Mouse (Mus musculus) ES-E14 (cell line): ENCODE data around the gene Fam160a2. TPM values are rescaled to one million over a fixed set of nuclear protein-coding genes. Genes with fewer than 3 reads are reported as not detected.
"Not testable (repeated sequence)": the region's sequence is repeated elsewhere in the genome, so short reads cannot be mapped to it uniquely, and the experiment has no call there.

Source experiments
- DNase-seq: peaks from one replicate; pipeline ENCODE4 v3.0.0-alpha.2; 2013; ENCODE audit warnings: low read depth, low spot score
- H3K27ac ChIP-seq: 2 replicates; pipeline ENCODE4 v1.5.1; 2012; ENCODE audit warnings: low read depth, mild to moderate bottlenecking, low read length, moderate library complexity, mixed read lengths; ENCODE audit not compliant: poor library complexity, insufficient read depth, severe bottlenecking
- H3K36me3 ChIP-seq: 2 replicates; pipeline ENCODE4 v1.6.1; 2012; ENCODE audit warnings: mild to moderate bottlenecking, low read length, moderate library complexity, mixed read lengths; ENCODE audit not compliant: control insufficient read depth, poor library complexity, insufficient read depth, severe bottlenecking
- H3K4me1 ChIP-seq, 2 experiments: fragments of 150-350 bp in 1 of 2; sonication (generic) in 1 of 2; 2 replicates each; pipeline ENCODE4 v1.6.1; 2012; ENCODE audit warnings: low read length in 2 of 2, mild to moderate bottlenecking in 1 of 2, mixed read lengths in 1 of 2; ENCODE audit not compliant: control insufficient read depth in 2 of 2, insufficient read depth in 2 of 2, poor library complexity in 1 of 2
- H3K4me3 ChIP-seq, 2 experiments: fragments of 150-350 bp in 1 of 2; sonication (generic) in 1 of 2; 2 replicates each; pipeline ENCODE4 v1.5.1; 2012; ENCODE audit warnings: low read length in 2 of 2, low read depth in 1 of 2, mild to moderate bottlenecking in 1 of 2, mixed read lengths in 1 of 2; ENCODE audit not compliant: insufficient read depth in 1 of 2, poor library complexity in 1 of 2, severe bottlenecking in 1 of 2
- H3K9ac ChIP-seq: 2 replicates; pipeline ENCODE4 v1.6.1; 2012; ENCODE audit warnings: low read depth, mild to moderate bottlenecking, low read length, mixed read lengths; ENCODE audit not compliant: poor library complexity, insufficient read depth, severe bottlenecking
- H3K9me3 ChIP-seq: fragments of 150-350 bp; sonication (generic); 2 replicates; pipeline ENCODE4 v1.6.1; 2012; ENCODE audit warnings: low read depth, mild to moderate bottlenecking, low read length; ENCODE audit not compliant: control insufficient read depth, insufficient read depth
- CHD2 ChIP-seq: IDR thresholded peaks from 2 replicates; pipeline ENCODE4 v1.6.1; 2014; ENCODE audit warnings: mild to moderate bottlenecking, low read depth, low read length, inconsistent platforms
- HCFC1 ChIP-seq: IDR thresholded peaks from 2 replicates; pipeline ENCODE4 v1.6.1; 2012; ENCODE audit warnings: low read length, inconsistent platforms, borderline replicate concordance; ENCODE audit not compliant: insufficient read depth
- MAFK ChIP-seq: IDR thresholded peaks from 2 replicates; pipeline ENCODE4 v1.6.1; 2014; ENCODE audit warnings: mild to moderate bottlenecking, low read depth, low read length, inconsistent platforms; ENCODE audit not compliant: insufficient read depth
- ZC3H11A ChIP-seq: IDR thresholded peaks from 2 replicates; pipeline ENCODE4 v1.6.1; 2012; ENCODE audit warnings: low read depth, mild to moderate bottlenecking, inconsistent platforms, low read length, borderline replicate concordance
- ZNF384 ChIP-seq: IDR thresholded peaks from 2 replicates; pipeline ENCODE4 v1.6.1; 2012; ENCODE audit warnings: low read depth, low read length, inconsistent platforms
- in situ Hi-C, 2 experiments: fragments of 600-800 bp; cut with MboI; formaldehyde crosslinking; loops; one replicate each; pipeline ENCODE4 v1.15.1; 2025; ENCODE audit warnings: low sequenced_read_pairs in 2 of 2, inconsistent platforms in 1 of 2; ENCODE audit not compliant: unreplicated experiment in 2 of 2
- total RNA-seq: library from RNA; depleted of rRNA; stranded (reverse); fragments of 300-350 nt; gene quantifications from 2 replicates; pipeline ENCODE4 v1.2.3, GENCODE M21; 2012

Gene Fam160a2
- total RNA-seq, 1 experiment: 29.9 TPM

DNA sequence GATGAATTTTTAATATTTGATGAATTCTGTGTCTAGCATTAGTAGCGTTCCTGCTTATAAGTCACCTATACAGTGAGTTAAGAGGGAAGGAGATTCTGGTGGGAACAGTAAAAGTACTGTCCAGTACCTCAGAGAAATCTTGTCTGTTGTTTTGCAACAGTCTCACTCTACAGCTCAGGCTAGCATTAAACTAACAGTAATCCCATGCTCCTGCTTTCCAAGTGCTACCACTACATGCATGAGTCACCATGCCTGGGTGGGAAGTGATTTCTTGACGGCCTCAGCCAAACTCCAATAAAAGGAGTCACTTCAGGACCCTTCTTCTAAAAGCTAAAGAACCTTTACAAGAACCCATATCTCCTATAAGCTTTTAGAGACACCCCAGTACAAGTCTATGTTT lies 38.1 kb downstream of the Fam160a2 start:
- in situ Hi-C loops: no loop called here
- Histone ChIP-seq H3K9ac (no peak overlapping the region), H3K27ac (no peak overlapping the region), H3K4me3 (no peak overlapping the region), H3K9me3 (no peaks in the 10 kb centered on the region), H3K4me1 (no peaks in the 10 kb centered on the region), H3K36me3 (no peaks in the 10 kb centered on the region)
- DNase-seq: no peak
- TF ChIP-seq ZNF384: no peak
- TF ChIP-seq CHD2: no peak
- TF ChIP-seq MAFK: no peak
- TF ChIP-seq ZC3H11A: no peak
- TF ChIP-seq HCFC1: no peak

DNA sequence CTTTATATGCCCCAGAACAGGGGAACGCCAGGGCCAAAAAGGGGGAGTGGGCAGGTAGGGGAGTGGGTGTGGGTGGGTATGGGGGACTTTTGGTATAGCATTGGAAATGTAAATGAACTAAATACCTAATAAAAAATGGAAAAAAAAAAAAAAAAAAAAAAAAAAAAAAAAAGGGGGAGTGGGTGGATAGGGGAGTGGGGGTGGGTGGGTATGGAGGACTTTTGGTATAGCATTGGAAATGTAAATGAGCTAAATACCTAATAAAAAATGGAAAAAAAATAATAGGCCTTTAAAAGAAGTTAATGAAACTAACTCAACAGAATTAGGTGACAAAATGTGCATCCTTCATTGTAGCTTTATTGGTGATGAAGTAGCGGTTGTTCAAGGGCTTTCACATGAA lies 43.4 kb downstream of the Fam160a2 start:
- H3K36me3 ChIP-seq, H3K9ac ChIP-seq, in situ Hi-C loops: not testable (repeated sequence)

DNA sequence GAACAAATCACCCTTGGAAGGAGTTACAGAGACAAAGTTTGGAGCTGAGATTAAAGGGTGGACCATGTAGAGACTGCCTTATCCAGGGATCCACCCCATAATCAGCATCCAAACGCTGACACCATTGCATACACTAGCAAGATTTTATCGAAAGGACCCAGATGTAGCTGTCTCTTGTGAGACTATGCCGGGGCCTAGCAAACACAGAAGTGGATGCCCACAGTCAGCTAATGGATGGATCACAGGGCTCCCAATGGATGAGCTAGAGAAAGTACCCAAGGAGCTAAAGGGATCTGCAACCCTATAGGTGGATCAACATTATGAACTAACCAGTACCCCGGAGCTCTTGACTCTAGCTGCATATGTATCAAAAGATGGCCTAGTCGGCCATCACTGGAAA lies 43.8 kb downstream of the Fam160a2 start:
- H3K27ac ChIP-seq, H3K9me3 ChIP-seq, H3K9ac ChIP-seq, H3K36me3 ChIP-seq, H3K4me1 ChIP-seq, in situ Hi-C loops, H3K4me3 ChIP-seq, DNase-seq: not testable (repeated sequence)

More for the DNA sequence above, 43.4 kb downstream of the Fam160a2 start:
- not testable (repeated sequence) for H3K27ac ChIP-seq, H3K9me3 ChIP-seq, H3K4me1 ChIP-seq, H3K4me3 ChIP-seq, DNase-seq

- H3K27ac ChIP-seq: no peak overlapping the region
- no peaks in the 10 kb centered on the region for H3K4me1 ChIP-seq
- DNase-seq: no peak
- in situ Hi-C loops: no loop called here
- H3K4me3 ChIP-seq: no peak overlapping the region
- no peak for TF ChIP-seq HCFC1
- TF ChIP-seq MAFK: no peak
- no peak for TF ChIP-seq ZC3H11A
- TF ChIP-seq ZNF384: no peak
- no peak overlapping the region for H3K9ac ChIP-seq
- H3K36me3 ChIP-seq: no peaks in the 10 kb centered on the region
- H3K9me3 ChIP-seq: no peaks in the 10 kb centered on the region
Observed at GRCm38 (mm10) chr7:105342752-105343151, 57.1 kb downstream of the Fam160a2 start.

DNA sequence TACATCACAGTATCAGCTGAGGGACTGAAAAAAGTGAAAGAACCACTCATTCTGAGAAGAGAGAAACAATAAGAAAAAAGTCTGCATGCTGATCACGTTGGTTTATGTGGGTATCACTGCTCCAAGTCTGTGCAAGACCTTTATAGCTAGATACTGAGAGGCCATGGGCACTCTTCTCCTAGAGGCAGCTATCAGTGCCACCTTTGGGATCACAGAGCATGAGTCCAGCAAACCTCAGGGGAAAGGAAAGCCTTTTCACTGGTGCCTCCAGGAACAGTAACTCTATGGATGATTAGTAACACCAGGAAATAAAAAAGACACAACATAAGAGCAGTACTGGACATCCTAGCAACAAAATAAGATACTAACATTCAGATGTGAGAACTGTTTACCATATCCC lies 57.7 kb downstream of the Fam160a2 start, which contains the start of gene Olfr691:
Gene Olfr691 (minus strand): TSS at position 101 of the 400 bp plus-strand sequence.
- H3K9ac ChIP-seq: no peak within 1 kb of the TSS
- TF ChIP-seq ZNF384: no peak
- TF ChIP-seq HCFC1: no peak
- TF ChIP-seq MAFK: no peak
- TF ChIP-seq ZC3H11A: no peak
- no peak for TF ChIP-seq CHD2
- no peaks in the 10 kb centered on the region for H3K4me1 ChIP-seq
- no peak within 1 kb of the TSS for H3K4me3 ChIP-seq
- DNase-seq: no peak
- no peaks in the 10 kb centered on the region for H3K9me3 ChIP-seq
- no peak within 1 kb of the TSS for H3K27ac ChIP-seq
- in situ Hi-C loops: no loop called here
- H3K36me3 ChIP-seq: no peaks in the 10 kb centered on the region
